Mouse (Mus musculus) liver, adult 2 months (tissue): ENCODE measurements around the gene Stk16.

Experiments used
- CTCF ChIP-seq: fragments of 200-500 bp; IDR thresholded peaks from 2 replicates; pipeline ENCODE4 v1.5.1; 2011; ENCODE audit warnings: low read depth, low read length, control low read depth
- POLR2A ChIP-seq: fragments of 200-500 bp; IDR thresholded peaks from 2 replicates; pipeline ENCODE4 v1.6.1; 2011; ENCODE audit warnings: low read length, control low read depth; ENCODE audit not compliant: insufficient read depth; ENCODE audit errors: extremely low read depth

- TF ChIP-seq CTCF (no peak), POLR2A (no peak)
These were observed 9.4 kb upstream of the Stk16 start for GRCm38 (mm10) chr1:75201236-75201635.
